8 mouse cellular contexts compared by ENCODE assay signal in genomic region chr5:80508672-80509071, GRCm38 (mm10).
A peak's percentile ranks its signal among the peaks of the same experiment; 100 is the strongest.
DNase-seq lines count a peak whose midpoint lies in the region; ATAC-seq and TF ChIP-seq lines count a peak whose summit lies in the region.

No protein-coding gene starts in this region.

- H3K27ac ChIP-seq in gastrocnemius, adult 2 months, result no peak overlapping the region

- no peak for TF ChIP-seq CTCF in gastrocnemius, adult 2 months (IDR thresholded peaks at IDR 0.05)

- no peak overlapping the region for H3K4me3 ChIP-seq in gastrocnemius, adult 2 months

- peak; percentile 5 for DNase-seq in gastrocnemius, postnatal 14 days
- DNase-seq in gastrocnemius, adult 2 months, result no peak
- peak; percentile 77 for DNase-seq in 3T3-L1 (ENCODE audit: low read depth, low spot score)
- peak; percentile 8 for DNase-seq in cerebellum, adult 8-10 months
- DNase-seq in left cerebral cortex, adult 8-10 months (ENCODE audit: low spot score in 2 of 2), result peak; percentile 11 to 13
- peak; percentile 20 to 24 for DNase-seq in right cerebral cortex, postnatal 36 days (ENCODE audit: low spot score in 2 of 2)

- peak; percentile 97 for ATAC-seq in frontal cortex, adult (ENCODE audit: low TSS enrichment)
- ATAC-seq in megakaryocyte, adult 5-6 weeks (ENCODE audit: poor library complexity, severe bottlenecking), result no peak

- intact Hi-C loops in gastrocnemius, postnatal 14 days (cut with DNase I; ENCODE audit: low total_unique reads), result no loop called here
- intact Hi-C loops in gastrocnemius, adult 2 months (cut with DNase I), result no loop called here
